Mouse (Mus musculus) activated CD4-positive, CD25-positive, alpha-beta regulatory T cell, adult 9 weeks (primary cell): ENCODE measurements around the gene Olfr145. TPM values are rescaled to one million over a fixed set of nuclear protein-coding genes. Genes with fewer than 3 reads are reported as not detected.

Source experiments
- polyA plus RNA-seq: library from polyadenylated mRNA; unstranded; fragments of 100-300 nt; shearing (Covaris generic); gene quantifications from one replicate; pipeline ENCODE4 v1.2.1, GENCODE M21; 2017

Gene Olfr145
- not detected for polyA plus RNA-seq

GRCm38 (mm10) chr9:37896661-37897060 lies at the start of gene Olfr145:
Gene Olfr145, plus strand, starts transcription at chr9:37896724.

GRCm38 (mm10) chr9:37853969-37854368 lies 42.6 kb upstream of the Olfr145 start, which contains the start of gene Olfr877:
Gene Olfr877, plus strand, starts transcription at chr9:37854269.

GRCm38 (mm10) chr9:37917540-37917939 lies 21.0 kb downstream of the Olfr145 start, which contains the start of gene Olfr878:
Gene Olfr878, plus strand, starts transcription at chr9:37917840.

Other genes starting within 250 kb of the Olfr145 start
- gene Tbrg1, start 239.4 kb upstream of the Olfr145 start, polyA plus RNA-seq: 184 TPM
- gene Panx3, start 227.5 kb upstream of the Olfr145 start, polyA plus RNA-seq: not detected
- not detected for gene Olfr160, start 180.5 kb upstream of the Olfr145 start, polyA plus RNA-seq
- gene Olfr874, start 151.6 kb upstream of the Olfr145 start, polyA plus RNA-seq: not detected
- not detected for gene Olfr875, start 124.9 kb upstream of the Olfr145 start, polyA plus RNA-seq
- gene Olfr876, start 93.7 kb upstream of the Olfr145 start, polyA plus RNA-seq: not detected
- gene Olfr877, start 42.5 kb upstream of the Olfr145 start, polyA plus RNA-seq: not detected
- gene Olfr878, start 21.1 kb downstream of the Olfr145 start, polyA plus RNA-seq: not detected
- gene Olfr881, start 95.1 kb downstream of the Olfr145 start, polyA plus RNA-seq: not detected
- not detected for gene Olfr883, start 129.1 kb downstream of the Olfr145 start, polyA plus RNA-seq
- not detected for gene Olfr884, start 149.8 kb downstream of the Olfr145 start, polyA plus RNA-seq
- not detected for gene Olfr885, start 164.6 kb downstream of the Olfr145 start, polyA plus RNA-seq
- not detected for gene Olfr887, start 187.3 kb downstream of the Olfr145 start, polyA plus RNA-seq
- not detected for gene Olfr888, start 211.4 kb downstream of the Olfr145 start, polyA plus RNA-seq
- 0.20 TPM for gene Olfr889, start 218.5 kb downstream of the Olfr145 start, polyA plus RNA-seq
- not detected for gene Olfr890, start 245.8 kb downstream of the Olfr145 start, polyA plus RNA-seq